Mouse (Mus musculus): ENCODE measurements at regions not wholly inside any gene's neighbourhood (a gene's known extent, or its start where the extent isn't known, plus 50 kb on each side); places are given as distances from the start of the nearest gene placed in this dataset.

DNA sequence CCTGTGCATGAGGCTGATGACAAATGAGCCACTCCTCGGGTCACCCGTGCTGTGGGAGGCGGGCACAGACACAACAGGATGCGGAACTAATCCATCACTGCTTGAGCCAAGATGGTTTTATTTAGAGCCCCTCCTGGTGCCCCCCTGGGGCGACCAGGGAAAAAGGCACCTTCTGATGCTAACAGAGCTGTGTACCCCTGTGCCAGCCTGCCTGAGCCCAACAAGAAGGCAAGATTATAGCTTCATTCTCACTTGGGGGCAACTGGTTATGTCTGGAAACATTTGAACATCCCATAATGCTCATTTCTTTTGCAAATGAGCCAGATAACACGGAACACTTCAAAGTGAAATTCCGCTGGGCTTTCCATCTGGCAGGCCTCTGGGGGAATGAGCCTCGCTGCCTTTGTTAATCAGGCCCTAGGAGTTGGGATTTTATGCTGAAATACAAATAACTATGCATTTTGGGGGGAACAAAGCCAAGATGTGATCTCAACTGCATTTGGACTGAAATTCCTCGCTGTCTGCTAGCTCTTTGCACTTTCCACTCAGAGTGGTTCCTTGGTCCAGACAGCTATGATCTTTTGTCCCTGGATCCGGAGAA is 62.5 kb upstream of the Aldh1b1 start:
- Histone ChIP-seq H3K4me1 (ENCODE audit: control insufficient read depth, insufficient read depth, low read length) (peaks cover 4% of the 10 kb centered on the region), H3K4me2 (no peak overlapping the region), H3K9me3 (replicated peaks; ENCODE audit: control insufficient read depth, low read length) (no peaks in the 10 kb centered on the region), H3K9ac (ENCODE audit: low read depth, low read length) (no peak overlapping the region), H3K36me3 (ENCODE audit: control insufficient read depth, insufficient read depth, low read length) (no peaks in the 10 kb centered on the region), H3K4me3 (ENCODE audit: low read depth, low read length) (no peak overlapping the region), H3K27me3 (ENCODE audit: control insufficient read depth, insufficient read depth, low read length) (peaks cover 4% of the 10 kb centered on the region; the same call in 1 of the 2 replicates), H3K27ac (ENCODE audit: low read depth, low read length) (no peak overlapping the region)
- ATAC-seq (replicated peaks; ENCODE audit: insufficient number of reproducible peaks, low FRiP score, low TSS enrichment), result no peak
- WGBS (ENCODE audit: insufficient replicate concordance), result 49% methylated on average over 10 of the region's 10 CpGs

- WGBS (ENCODE audit: insufficient replicate concordance), result 92% methylated on average over 6 of the region's 6 CpGs
- no peaks in the 10 kb centered on the region for H3K27me3 ChIP-seq (ENCODE audit: control insufficient read depth, insufficient read depth, low read length)
Observed at GRCm38 (mm10) chr4:45734011-45734410, 64.8 kb upstream of the Aldh1b1 start.

DNA sequence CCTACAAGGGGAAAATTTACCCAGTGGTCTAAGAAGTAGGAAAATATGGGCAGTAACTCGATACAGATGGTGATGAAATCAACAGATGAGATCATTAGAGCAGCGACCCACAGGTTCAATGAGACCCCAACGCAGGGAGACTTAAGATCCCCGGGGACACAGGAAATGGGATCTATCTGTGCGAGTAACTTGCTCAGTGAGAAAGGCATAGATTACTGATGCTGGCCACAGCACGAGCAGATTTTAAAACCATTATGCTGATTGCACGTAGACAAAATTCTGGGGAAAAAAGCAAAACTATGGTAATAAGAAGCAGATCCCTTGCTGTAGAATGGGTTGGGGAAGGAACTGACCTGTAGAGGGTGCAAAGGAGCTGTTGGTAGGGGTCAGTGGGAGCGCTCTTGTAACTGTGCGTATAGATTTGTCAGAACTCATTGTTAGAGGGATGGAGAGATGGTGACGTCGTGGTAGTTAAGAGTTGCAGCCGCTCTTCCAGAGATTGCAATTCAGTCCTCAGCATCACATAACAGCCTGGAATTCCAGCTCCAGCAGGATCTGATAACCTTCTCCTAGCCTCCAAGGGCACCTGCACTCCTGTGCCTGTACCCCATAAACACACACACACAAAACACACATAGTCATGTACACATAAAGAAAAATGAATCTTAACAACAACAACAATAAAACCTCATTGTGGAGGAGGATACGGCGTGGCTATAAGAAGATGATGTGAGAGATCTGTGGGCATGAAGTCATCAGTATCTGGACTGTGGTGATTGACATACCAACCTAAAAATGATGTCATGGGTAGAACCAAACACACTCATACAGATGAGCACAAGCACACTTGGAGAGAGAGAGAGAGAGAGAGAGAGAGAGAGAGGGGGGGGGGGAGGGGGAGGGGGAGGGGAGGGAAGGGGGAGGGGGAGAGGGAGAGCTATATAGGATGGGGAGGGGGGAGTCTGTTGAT is 67.7 kb upstream of the Aldh1b1 start:
- peak overlapping the region; percentile 40; the same call in 1 of the 2 replicates for H3K9ac ChIP-seq (ENCODE audit: low read depth, low read length)
- no peaks in the 10 kb centered on the region for H3K9me3 ChIP-seq (replicated peaks; ENCODE audit: control insufficient read depth, low read length)
- no peaks in the 10 kb centered on the region for H3K27me3 ChIP-seq (ENCODE audit: control insufficient read depth, insufficient read depth, low read length)
- H3K4me1 ChIP-seq (ENCODE audit: control insufficient read depth, insufficient read depth, low read length), result peaks cover 9% of the 10 kb centered on the region
- H3K4me2 ChIP-seq, result no peak overlapping the region
- ATAC-seq (replicated peaks; ENCODE audit: insufficient number of reproducible peaks, low FRiP score, low TSS enrichment), result no peak; the same call in 1 of the 2 replicates
- H3K36me3 ChIP-seq (ENCODE audit: control insufficient read depth, insufficient read depth, low read length), result no peaks in the 10 kb centered on the region
- H3K4me3 ChIP-seq (ENCODE audit: low read depth, low read length), result no peak overlapping the region
- H3K27ac ChIP-seq (ENCODE audit: low read depth, low read length), result no peak overlapping the region
- WGBS (ENCODE audit: insufficient replicate concordance), result 28% methylated on average over 14 of the region's 14 CpGs

More at GRCm38 (mm10) chr4:45734011-45734410, 64.8 kb upstream of the Aldh1b1 start:
- H3K27ac ChIP-seq (ENCODE audit: low read depth, low read length), result no peak overlapping the region
- no peak overlapping the region for H3K9ac ChIP-seq (ENCODE audit: low read depth, low read length)
- H3K4me1 ChIP-seq (ENCODE audit: control insufficient read depth, insufficient read depth, low read length), result peaks cover 9% of the 10 kb centered on the region
- no peak for ATAC-seq (replicated peaks; ENCODE audit: insufficient number of reproducible peaks, low FRiP score, low TSS enrichment)
- H3K4me3 ChIP-seq (ENCODE audit: low read depth, low read length), result no peak overlapping the region
- no peaks in the 10 kb centered on the region for H3K9me3 ChIP-seq (replicated peaks; ENCODE audit: control insufficient read depth, low read length)
- no peak overlapping the region for H3K4me2 ChIP-seq
- no peaks in the 10 kb centered on the region for H3K36me3 ChIP-seq (ENCODE audit: control insufficient read depth, insufficient read depth, low read length)

GRCm38 (mm10) chr4:45729801-45730200 is 69.0 kb upstream of the Aldh1b1 start:
- 65% methylated on average over 4 of the region's 4 CpGs for WGBS (ENCODE audit: insufficient replicate concordance)
- ATAC-seq (replicated peaks; ENCODE audit: insufficient number of reproducible peaks, low FRiP score, low TSS enrichment), result no peak

DNA sequence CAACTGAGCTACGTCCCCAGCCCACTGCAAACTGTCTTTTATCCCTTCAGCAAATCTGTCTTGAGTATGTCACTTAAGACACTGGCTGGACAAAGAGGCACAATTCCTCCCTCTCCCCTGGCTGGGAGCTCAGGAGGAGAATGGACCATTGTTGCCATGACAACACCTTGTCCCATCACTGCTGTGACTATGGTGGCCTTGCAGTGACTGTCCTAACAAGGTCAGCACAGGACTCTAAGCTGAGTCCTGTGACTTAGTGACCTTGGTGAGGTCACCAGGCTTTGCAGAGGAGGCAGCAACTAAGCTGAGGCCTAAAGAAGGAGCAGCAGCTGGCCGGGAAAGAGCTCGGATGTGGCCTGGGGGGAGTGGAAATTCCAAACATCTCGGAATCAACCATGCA is 70.0 kb upstream of the Aldh1b1 start:
- Histone ChIP-seq H3K9me3 (replicated peaks; ENCODE audit: control insufficient read depth, low read length) (no peaks in the 10 kb centered on the region), H3K4me1 (ENCODE audit: control insufficient read depth, insufficient read depth, low read length) (peaks cover 18% of the 10 kb centered on the region), H3K4me3 (ENCODE audit: low read depth, low read length) (no peak overlapping the region), H3K27ac (ENCODE audit: low read depth, low read length) (no peak overlapping the region), H3K27me3 (ENCODE audit: control insufficient read depth, insufficient read depth, low read length) (no peaks in the 10 kb centered on the region), H3K9ac (ENCODE audit: low read depth, low read length) (no peak overlapping the region), H3K4me2 (no peak overlapping the region), H3K36me3 (ENCODE audit: control insufficient read depth, insufficient read depth, low read length) (no peaks in the 10 kb centered on the region)
- ATAC-seq (replicated peaks; ENCODE audit: insufficient number of reproducible peaks, low FRiP score, low TSS enrichment), result no peak
- WGBS (ENCODE audit: insufficient replicate concordance), result 55% methylated on average over 4 of the region's 4 CpGs

More at GRCm38 (mm10) chr4:45729801-45730200, 69.0 kb upstream of the Aldh1b1 start:
- no peaks in the 10 kb centered on the region for H3K27me3 ChIP-seq (ENCODE audit: control insufficient read depth, insufficient read depth, low read length)
- no peak overlapping the region for H3K9ac ChIP-seq (ENCODE audit: low read depth, low read length)
- no peaks in the 10 kb centered on the region for H3K9me3 ChIP-seq (replicated peaks; ENCODE audit: control insufficient read depth, low read length)
- no peak overlapping the region for H3K4me2 ChIP-seq
- no peak overlapping the region for H3K4me3 ChIP-seq (ENCODE audit: low read depth, low read length)
- peaks cover 16% of the 10 kb centered on the region for H3K4me1 ChIP-seq (ENCODE audit: control insufficient read depth, insufficient read depth, low read length)
- no peak overlapping the region for H3K27ac ChIP-seq (ENCODE audit: low read depth, low read length)
- H3K36me3 ChIP-seq (ENCODE audit: control insufficient read depth, insufficient read depth, low read length), result no peaks in the 10 kb centered on the region

- WGBS (ENCODE audit: insufficient replicate concordance), result 74% methylated on average over 5 of the region's 5 CpGs
- Histone ChIP-seq H3K9ac (ENCODE audit: low read depth, low read length) (no peak overlapping the region), H3K36me3 (ENCODE audit: control insufficient read depth, insufficient read depth, low read length) (no peaks in the 10 kb centered on the region), H3K4me1 (ENCODE audit: control insufficient read depth, insufficient read depth, low read length) (peaks cover 18% of the 10 kb centered on the region), H3K4me3 (ENCODE audit: low read depth, low read length) (no peak overlapping the region), H3K27ac (ENCODE audit: low read depth, low read length) (no peak overlapping the region), H3K27me3 (ENCODE audit: control insufficient read depth, insufficient read depth, low read length) (no peaks in the 10 kb centered on the region), H3K9me3 (replicated peaks; ENCODE audit: control insufficient read depth, low read length) (no peaks in the 10 kb centered on the region), H3K4me2 (no peak overlapping the region)
- no peak for ATAC-seq (replicated peaks; ENCODE audit: insufficient number of reproducible peaks, low FRiP score, low TSS enrichment)
Observed at GRCm38 (mm10) chr4:45727915-45728314, 70.9 kb upstream of the Aldh1b1 start.

DNA sequence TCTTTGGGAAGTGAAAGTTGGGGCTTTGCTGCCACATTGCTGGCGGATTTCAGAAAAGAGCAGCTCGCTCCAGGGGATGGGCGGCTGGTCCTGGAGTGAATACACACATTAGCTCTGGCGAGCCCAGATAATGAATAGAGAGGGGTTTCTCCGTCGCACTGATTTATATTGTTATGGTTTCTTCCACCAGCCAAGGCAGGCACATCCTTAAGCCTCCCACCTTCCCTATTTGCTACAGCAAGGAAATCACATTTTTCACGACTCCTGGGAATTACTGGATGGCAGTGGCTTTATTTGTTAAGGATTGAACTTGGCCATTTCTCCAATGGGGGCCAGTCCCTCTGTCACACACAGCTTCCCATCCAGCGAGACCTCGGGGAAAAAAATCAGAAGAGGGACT is 71.3 kb upstream of the Aldh1b1 start:
- no peak for ATAC-seq (replicated peaks; ENCODE audit: insufficient number of reproducible peaks, low FRiP score, low TSS enrichment)
- no peak overlapping the region for H3K4me2 ChIP-seq
- H3K36me3 ChIP-seq (ENCODE audit: control insufficient read depth, insufficient read depth, low read length), result no peaks in the 10 kb centered on the region
- H3K9ac ChIP-seq (ENCODE audit: low read depth, low read length), result no peak overlapping the region
- H3K4me3 ChIP-seq (ENCODE audit: low read depth, low read length), result no peak overlapping the region
- WGBS (ENCODE audit: insufficient replicate concordance), result 59% methylated on average over 9 of the region's 9 CpGs
- H3K4me1 ChIP-seq (ENCODE audit: control insufficient read depth, insufficient read depth, low read length), result peaks cover 18% of the 10 kb centered on the region
- no peaks in the 10 kb centered on the region for H3K9me3 ChIP-seq (replicated peaks; ENCODE audit: control insufficient read depth, low read length)
- H3K27me3 ChIP-seq (ENCODE audit: control insufficient read depth, insufficient read depth, low read length), result no peaks in the 10 kb centered on the region
- no peak overlapping the region for H3K27ac ChIP-seq (ENCODE audit: low read depth, low read length)

DNA sequence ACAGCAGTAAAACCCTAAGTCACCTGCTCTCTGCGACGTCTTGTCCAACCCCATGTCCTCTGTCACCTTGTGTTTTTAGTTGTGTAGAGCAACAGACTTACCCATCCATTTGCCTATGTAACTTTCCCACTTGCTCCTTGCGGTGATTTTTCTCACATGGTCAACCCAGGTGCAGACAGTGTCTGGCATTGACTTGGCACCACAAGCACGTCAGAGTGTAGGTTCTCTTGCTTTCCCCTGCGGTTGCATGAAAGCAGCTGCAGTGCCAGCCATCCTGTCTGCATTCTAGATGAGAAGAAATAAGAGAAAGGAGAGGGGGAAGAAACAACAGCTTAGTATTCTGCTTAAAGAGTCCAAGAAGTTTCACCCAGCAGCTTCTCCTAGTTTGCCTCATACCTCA is 72.0 kb upstream of the Aldh1b1 start:
- Histone ChIP-seq H3K4me2 (no peak overlapping the region), H3K4me3 (ENCODE audit: low read depth, low read length) (no peak overlapping the region), H3K27ac (ENCODE audit: low read depth, low read length) (no peak overlapping the region), H3K4me1 (ENCODE audit: control insufficient read depth, insufficient read depth, low read length) (peaks cover 18% of the 10 kb centered on the region), H3K36me3 (ENCODE audit: control insufficient read depth, insufficient read depth, low read length) (no peaks in the 10 kb centered on the region), H3K27me3 (ENCODE audit: control insufficient read depth, insufficient read depth, low read length) (no peaks in the 10 kb centered on the region), H3K9me3 (replicated peaks; ENCODE audit: control insufficient read depth, low read length) (no peaks in the 10 kb centered on the region), H3K9ac (ENCODE audit: low read depth, low read length) (no peak overlapping the region)
- 87% methylated on average over 5 of the region's 5 CpGs for WGBS (ENCODE audit: insufficient replicate concordance)
- no peak for ATAC-seq (replicated peaks; ENCODE audit: insufficient number of reproducible peaks, low FRiP score, low TSS enrichment)
